Mouse (Mus musculus) naive thymus-derived CD4-positive, alpha-beta T cell, adult 2 months (primary cell): ENCODE measurements around the gene Enpp1.
A peak's percentile ranks its signal among the peaks of the same experiment; 100 is the strongest.

Experiments
- DNase-seq: peaks from one replicate; pipeline ENCODE4 v3.0.0-alpha.2; 2011; ENCODE audit warnings: low read depth

Gene Enpp1

DNA sequence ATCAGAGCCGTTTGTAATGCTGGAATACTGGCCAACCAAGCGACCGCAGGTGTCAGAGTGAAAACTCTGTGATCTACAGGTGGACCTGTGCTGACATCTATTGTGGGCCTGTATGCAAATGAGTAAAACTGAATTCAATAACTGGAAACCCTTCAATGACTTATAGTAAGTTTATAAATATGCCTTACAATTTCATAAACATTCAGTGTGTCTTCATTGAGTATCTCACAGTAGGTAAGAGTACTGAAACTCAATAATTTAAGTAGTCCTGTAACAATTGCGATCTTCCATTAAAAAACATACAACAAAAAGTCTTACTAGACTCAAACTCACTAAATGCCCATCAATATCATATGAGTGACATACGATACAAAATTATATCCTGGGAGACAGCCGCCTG lies 1.6 kb downstream of the Enpp1 start:
- no peak for DNase-seq

DNA sequence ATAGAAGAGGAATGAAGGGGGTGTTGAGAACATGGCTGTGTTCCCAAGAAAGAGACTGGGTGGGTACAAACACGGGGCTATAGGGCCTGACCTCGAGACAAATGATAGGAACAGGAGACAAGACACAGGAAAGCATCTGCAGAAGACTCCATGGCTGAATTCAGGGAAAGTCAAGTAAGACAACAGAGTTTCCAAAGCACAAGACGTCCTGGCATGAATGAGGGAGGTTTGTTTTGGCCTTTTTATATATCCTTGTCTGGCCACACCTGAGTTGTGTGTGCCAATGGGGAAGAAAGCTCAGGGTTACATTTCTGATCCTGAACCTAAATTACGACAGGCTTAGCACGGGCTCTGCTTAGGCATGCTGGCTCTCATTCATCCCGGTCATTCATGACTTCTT lies 4.2 kb downstream of the Enpp1 start:
- DNase-seq = no peak

DNA sequence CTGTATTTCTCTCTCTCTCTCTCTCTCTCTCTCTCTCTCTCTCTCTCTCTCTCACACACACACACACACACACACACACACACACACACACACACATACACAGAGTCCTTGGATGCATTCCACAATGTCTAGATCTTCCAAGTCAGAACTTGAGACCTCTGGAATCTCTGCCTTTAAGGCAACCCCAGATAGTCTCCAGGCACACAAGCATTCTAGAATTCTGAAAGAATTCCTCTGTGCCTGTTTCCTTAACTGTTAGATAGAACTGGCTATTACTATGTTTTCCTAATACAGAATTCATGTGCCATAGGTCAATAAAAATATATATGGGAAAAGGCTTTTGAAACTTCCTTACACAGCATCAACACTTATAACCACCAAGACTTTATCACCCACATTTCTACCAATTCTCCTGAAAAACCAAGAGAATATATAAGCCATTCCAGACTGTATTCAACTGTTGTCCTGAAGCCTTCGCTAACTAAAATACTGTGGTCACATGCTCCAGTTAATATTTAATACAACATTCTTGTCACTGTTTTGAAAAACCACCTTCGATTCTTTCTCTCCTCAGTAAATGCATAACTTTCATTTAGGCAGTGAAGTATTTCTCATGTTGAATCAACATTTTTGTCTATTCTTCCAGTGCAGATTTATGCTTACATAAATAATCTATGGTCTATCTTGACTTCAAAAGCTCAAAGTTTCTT lies 5.4 kb downstream of the Enpp1 start:
- DNase-seq = no peak

DNA sequence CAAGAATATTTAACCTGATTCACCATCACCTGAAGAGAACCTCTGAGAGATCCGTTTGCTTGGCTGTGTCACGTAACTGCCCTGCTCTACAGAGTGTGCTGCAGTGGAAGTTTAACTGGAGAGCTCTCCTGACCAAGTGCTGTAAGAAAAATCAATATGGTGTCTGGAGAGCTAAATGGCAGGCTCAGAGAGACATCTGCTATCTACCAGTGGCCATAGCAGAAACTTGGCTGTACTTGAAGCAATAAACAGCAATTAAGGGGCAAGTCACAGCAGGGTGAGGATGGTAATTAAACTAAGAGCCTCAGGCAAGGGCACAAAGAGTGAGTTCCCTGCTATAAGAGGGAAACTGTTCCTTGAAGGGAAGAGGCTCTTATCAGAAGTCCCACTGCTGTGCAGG lies 9.3 kb downstream of the Enpp1 start:
- DNase-seq = no peak

DNA sequence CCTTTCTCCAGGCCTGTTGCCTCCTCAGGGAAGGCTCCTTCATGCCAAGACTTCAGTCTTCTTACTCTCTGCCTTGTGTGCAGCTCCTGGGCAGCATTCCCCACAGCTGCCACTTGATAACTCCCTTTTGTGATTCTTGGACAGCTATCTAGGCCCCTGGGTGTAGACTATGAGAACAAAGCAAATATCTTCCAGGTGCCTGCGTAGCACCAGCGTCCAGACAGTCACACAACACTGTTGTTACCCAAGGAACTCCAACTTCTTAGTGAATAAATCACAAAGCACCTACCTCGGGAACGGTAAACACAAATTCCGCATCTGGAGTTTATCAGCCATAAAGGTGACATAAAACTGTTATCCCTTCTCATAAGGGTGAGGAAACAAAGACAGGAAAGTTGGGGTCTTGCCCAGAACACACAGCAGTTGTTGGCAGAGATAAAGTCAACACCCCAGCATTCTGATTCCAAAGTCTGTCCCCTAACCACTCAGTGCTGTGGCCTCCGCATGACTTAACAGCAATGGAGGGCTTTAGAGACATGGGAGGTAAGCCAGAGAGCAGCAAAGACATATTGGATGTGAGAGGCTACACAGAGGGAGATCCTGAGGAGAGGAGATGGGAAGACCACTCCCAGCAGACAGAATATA lies 13.7 kb downstream of the Enpp1 start:
- no peak for DNase-seq

DNA sequence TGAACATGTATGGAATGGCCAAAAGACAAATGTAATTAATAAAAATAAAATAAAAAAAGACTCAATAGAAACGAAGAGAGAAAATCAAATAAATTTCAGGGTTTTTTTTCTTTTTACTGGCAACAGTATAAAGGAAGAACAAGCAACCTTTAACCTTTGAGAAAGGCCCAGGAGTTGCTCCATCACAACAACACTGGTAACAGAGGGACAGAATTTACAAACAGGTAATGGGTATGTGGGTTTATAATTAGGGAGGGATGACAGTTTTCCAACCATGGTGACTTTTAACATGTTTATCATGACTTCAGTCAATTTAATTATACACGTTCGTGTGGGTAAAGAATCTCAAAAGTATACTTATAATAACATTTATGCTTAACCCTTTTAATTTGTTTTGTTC lies 15.2 kb downstream of the Enpp1 start:
- DNase-seq = no peak

DNA sequence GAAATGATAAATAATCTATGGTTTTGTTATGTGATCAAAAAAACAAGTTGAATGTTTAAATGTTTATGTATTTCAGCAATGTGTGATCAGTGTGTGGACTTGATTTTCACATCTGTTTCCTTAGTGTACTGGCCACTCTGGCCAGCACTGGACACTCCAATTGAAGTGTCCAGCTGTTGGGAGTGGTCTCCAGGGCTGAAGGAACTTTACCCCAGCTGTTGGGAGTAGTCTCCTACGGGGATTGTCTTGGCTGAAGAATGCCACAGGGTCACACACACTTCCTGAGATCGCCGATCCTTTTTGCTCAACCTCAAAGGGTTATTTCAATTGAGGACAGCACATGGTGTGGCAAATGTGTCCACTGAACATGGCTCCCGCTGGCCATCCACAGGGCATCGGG lies 16.2 kb downstream of the Enpp1 start:
- DNase-seq = no peak

DNA sequence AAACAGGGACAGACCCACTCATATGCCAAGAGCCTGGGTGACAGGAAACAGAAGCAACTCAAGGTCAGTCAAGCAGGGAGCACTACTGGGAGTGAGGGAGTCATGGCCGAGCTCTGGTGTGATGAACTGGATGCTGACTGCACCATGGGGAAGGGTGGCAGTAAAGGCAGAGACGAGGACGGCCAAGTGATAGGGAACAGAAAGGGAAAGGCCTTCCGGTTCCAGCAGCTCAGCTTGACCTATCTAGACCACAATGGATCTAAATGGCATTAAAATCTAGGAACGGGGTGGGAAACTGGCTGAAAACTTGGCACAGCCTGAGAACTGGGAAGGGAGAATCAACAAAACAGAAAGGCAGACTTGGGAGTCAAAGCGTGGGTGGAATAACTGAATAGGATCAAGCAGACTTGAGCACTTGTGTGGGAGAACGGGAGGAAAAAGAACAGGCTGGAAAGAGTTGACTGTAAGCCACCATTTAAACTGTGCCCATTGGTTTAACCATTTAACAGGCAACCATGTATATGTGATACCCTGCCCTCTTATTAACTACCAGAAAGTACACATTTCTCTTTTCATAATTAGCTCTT lies 29.3 kb downstream of the Enpp1 start:
- no peak for DNase-seq

DNA sequence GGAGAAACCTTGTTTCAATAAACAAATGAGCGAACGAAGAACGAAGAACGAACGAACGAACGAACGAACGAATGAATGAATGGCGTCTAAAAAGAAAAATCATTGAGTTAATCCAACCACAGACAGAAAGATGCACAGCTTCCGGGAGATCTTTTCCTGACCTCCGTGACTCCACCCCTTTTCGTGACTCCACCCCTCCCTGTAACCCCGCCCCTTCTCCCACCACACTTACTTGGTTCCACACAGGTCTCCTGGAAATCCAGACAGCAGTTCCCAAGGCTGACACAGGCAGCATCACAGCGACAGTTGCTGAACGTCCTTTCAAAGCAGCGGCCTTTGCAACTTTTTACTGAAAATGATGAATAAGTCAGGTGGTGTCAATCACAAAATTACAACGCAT lies 34.3 kb downstream of the Enpp1 start:
- no peak for DNase-seq

DNA sequence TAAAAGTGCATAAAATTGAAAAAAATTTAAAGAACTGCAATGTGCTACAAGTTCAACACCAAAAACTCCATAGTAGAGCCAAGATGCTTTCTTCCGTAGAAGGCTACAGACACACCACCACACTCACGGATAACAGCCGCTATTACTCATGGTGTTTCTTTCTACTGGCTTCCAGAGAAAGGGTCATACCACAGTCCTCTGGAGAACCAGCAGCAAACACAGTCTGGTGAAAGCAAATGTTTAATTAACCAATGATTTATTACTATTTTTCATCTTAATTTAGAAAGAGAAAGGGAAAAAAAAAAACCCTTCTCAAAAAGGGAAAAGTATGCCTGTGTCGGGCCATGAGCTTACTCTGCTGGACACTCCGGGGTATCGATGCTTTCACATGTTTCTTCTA lies 37.7 kb downstream of the Enpp1 start:
- no peak for DNase-seq

DNA sequence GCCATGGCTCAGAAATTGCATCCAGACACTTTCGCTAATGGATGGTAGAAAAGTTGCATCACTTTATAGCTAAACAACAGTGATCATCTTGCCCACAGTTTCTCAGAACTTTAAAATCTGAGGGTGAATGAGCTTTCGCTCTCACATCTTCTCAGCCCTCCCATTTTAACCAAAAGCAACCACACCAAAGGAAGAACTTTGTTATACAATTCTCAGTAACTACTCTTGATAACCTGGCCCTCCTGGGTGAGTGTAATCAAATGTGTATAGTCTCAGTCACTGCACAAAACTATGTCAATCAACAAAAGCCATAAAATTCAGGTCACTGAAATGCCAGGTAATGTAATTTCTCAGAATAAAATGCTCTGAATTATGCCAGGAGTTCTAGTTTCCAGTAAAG lies 39.0 kb downstream of the Enpp1 start:
- DNase-seq = peak; percentile 36

DNA sequence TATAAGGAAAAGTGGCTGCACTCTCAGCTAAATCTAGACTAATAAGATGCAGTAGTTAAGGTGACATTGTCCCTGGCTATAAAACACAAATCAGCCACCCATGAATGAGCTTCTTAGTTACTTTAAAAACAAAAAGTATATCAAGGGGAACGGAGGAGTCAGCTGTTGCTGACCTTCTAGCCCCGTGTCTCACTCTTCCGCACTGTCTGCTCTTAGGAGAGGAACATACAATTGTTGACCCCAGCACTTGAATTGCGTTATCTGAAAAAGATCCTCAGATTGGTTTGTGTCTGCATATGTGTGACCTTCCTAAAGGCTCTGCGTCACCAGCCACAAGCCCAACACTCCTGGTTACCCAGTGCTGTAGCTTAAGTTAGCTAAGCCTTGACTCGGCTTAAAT lies 41.4 kb downstream of the Enpp1 start:
- DNase-seq = no peak

DNA sequence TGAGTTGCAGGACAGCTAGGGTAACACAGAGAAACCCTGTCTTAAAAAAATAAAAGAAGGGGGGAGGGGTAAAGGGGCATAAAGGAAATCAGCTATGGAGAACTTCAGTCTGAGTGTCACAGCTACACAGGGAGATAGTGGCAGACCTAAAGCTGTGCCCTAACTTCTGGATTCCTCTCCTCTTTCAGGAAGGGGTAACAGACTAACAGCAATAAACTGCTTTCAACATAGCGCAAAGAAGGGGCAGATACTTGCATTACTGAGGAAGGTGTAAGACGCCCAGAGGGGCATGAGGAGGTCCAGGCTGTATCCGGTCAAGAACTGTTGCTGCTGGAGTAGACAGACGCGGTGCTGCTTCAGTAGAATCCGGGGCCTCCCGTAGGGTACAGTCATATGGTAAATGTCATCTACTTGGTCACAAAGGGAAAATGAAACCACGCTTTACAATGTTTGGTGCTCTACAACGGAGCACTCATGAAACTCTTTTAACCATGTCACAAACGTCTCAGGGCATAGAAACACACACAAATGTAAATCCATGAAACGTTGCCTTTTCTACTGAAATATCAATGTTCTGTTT lies 60.9 kb downstream of the Enpp1 start:
- peak; percentile 70 for DNase-seq

DNA sequence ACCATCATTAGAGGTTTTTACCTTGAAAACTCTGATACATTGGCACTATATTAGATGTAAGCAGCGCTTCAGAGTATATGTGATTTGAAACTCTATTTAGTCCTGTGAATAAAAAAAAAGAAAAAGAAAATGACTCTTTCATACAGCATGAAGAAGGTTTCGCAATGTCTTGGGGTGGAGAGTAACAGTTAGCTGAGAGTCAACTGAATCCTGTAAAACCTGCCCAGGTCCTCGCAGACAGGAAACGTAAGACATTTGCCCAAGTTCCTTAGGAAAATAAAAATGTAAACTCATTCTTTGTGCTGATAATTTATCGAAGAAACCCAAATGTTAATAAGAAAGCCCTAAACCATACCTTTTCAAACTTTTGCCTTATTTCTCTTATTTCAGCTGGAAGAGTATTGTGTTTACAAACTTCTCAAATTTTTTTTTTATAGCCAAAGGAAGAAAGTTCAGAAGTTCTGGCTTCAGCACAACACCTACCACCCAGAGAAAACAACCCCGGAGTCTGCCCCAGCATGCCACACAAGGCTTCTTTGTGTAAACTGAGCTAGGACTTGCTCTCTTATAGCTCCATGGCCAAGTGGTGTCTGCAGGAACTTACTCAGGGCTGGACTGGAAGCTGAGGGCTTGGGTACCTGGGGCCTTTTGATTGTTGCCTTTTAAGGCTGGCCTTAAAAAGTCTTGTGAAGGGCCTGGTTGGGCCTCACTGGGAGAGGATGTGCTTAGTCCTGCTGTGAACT lies 63.8 kb downstream of the Enpp1 start:
- no peak for DNase-seq

DNA sequence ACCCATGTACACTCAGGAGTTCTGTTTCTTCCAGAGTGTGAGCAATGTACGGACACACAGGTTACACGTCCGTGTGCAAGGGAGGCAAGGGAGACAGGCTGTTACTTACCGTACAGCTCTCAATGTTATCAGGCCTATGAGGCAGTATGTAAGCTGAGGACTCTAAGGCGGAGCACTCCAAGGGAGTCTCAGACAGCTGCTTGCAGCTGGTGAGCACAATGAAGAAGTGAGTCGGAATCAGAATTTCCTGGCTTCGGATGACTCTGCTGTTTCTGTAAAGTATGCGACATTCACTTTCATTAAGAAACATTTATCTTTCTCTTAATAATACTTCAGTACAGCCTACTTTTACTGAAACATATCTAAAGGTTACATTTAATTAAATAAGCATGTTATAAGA lies 66.8 kb downstream of the Enpp1 start:
- DNase-seq = no peak

DNA sequence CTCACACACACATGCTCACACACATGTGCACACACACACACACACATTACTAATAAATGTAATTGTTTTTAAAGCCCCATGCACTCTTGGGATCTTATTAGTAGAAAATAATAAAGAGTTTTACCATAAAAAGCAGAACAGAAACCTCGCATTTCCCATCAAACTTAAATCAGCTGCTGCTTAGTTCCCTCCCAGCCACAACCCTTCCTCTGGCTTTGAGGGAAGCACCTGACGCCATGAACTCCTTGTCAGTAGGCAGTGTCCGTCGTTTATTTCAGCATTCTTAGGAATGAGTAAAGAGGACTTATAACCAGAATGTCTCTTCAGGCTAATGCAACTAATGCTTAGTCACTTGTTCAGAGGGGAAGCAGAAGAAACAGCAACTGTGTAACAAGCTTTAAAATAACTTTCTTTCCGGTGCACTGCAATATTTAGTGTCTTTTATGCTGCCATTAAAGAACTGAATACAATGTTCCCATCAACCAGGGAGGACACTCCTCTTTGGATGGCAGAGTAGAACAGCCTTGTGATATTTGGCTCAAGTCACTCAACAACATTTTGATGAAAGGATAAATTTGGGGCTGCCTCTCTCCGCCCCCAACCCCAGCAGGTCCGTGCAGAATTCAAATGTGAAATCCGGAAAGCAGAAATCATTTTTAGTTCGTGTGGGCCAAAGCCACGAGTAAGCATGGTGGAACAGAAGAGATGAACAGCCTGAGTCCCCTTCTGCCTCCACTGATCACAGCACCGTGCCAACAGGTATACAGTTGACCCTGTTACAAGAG lies 69.0 kb downstream of the Enpp1 start:
- no peak for DNase-seq

DNA sequence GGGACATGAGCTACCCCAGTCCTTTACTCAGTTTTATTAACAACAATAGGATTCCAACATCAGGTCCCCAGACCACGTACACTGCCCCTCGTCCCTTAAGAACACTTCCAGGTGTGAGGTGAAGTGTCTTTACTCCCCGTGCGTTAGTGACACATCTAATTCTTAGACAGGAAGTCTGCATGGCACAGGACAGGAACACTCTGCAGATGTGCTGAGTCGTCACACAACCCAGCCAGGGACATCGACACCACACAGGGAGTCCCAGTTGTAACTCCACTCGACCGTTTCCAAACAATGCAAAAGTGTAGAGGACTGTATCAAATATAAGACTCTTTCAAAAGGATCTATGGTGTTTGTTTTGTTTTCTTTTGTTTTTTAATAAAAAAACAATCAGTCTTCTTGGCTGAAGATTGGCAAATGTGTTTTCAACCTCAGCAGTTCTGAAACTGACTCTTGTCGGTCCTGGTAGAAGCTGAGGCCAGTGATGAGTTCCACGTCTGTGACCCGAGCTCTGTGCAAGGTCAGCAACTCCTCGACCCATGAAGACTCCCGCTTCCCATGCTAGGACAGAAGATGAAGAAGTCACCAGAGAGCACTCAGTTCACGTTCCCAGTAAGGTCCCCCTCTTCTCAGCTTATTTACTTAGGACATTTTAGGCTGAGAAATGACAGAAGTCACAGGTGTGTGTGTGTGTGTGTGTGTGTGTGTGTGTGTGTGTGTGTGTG lies 70.4 kb downstream of the Enpp1 start:
- DNase-seq = peak; percentile 60

DNA sequence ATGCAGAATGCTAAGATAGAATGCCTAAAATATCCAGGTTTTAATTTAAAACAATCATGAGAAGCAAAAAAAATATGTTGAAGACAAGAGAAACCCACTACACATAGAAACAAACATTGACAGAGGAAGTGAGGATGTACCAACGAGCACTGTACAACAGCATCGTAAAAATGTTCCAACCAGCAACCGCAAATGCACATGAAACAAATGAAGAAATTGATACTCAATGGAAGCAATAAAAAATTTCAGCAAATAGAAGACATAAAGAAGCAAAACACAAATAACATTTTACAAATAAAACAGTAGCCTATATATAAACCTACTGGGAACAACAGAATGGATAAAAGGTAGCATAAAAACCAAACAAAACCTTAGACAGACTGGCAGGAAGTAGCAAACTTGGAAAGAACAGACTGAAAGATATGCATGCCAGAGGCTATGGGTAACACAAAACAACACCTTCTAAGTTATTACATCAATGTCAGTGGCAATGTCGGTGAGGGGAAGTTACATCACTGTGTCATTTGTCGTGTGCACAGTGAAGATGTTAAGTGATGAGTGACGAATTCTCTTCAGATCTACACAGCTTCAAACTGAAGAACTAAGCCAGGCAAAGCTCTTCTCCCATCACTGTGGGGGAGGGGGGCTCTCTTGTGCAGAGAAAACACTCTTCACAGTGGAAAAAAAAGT lies 71.6 kb downstream of the Enpp1 start:
- peak; percentile 90 for DNase-seq

DNA sequence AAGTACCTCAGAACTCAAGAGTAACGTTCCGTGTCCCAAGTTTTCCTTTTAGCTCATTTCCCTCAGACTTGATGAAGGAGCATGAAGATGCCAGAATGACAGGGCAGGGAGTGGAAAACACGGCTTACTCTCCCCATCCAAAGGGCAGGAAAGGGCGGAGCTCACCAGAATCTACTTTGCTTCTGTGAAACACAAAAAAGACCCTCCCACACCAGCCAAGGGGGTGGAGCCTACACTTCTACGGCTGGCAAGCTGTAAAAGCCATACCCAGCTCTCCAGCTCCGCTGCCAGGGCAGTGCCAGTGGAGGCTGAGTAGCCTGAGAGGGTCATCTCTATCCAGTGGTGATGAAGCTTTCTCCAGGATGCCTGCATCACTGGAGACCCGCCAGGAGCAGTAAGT lies 72.4 kb downstream of the Enpp1 start:
- peak; percentile 85 for DNase-seq

DNA sequence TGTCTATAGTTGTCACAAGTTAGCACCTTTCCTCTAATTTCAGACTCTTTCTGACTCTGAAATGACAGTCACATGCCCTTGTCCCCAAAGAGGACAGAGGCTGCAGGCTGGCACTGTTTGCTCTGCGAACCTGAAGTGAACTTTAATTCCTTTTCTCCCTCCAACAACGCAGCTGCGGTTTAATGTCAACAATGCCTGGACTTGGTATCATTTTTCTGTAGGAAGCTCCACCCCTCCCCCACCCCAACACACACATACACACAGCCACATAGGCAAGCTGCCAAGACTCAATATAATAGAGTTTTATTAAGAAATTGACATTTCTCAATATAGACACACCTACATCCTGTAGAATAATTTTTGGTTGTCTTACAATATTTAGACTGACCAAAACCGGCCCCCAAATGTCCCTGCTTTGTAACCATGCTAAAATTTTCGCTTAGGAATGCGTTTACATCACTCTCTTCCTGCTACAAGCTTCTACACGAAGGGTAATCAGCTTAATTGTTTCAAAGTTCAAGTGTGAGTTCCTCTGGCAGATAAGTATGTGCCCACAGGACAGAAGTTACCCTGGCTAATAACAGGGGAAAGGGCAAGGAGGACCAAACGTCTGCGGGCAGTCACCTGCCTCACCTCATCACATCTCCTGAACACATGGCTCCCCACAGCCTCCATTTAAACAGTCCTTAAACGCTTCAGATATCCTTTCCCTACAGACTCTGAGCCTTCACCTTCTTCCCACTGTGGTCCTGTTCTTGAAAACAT lies 73.5 kb downstream of the Enpp1 start:
- peak; percentile 33 for DNase-seq
